10 mouse cellular contexts compared by ENCODE assay signal in genomic region chr2:129624246-129624918, GRCm38 (mm10). TPM values are rescaled to one million over a fixed set of nuclear protein-coding genes. Genes with fewer than 3 reads are reported as not detected.
DNase-seq lines count a peak whose midpoint lies in the region; ATAC-seq lines count a peak whose summit lies in the region.
"Had no signal": no experiment of that assay in that cellular context is flagged by ENCODE, and none has a peak within 500 bp of the region (broad histone marks: within the 10 kb centered on the region; RNA-seq: fewer than 3 reads in every experiment).

No protein-coding gene starts in this region.

- peaks cover 7% of the 10 kb centered on the region; the same call in 1 of the 2 replicates for H3K4me1 ChIP-seq in lung, embryonic 15.5 days
- H3K4me1 ChIP-seq in intestine, embryonic 15.5 days (replicated peaks): no peaks in the 10 kb centered on the region

- H3K9ac ChIP-seq in lung, embryonic 15.5 days: no peak overlapping the region
- H3K9ac ChIP-seq in intestine, embryonic 15.5 days: no peak overlapping the region
- H3K9ac ChIP-seq: liver, embryonic 14.5 days had no signal

- 48% methylated on average over 13 of the region's 13 CpGs for WGBS in lung, embryonic 15.5 days
- WGBS in intestine, embryonic 15.5 days: 62% methylated on average over 13 of the region's 13 CpGs

- H3K4me2 ChIP-seq in lung, embryonic 15.5 days: peak overlapping the region; percentile 6; the same call in 1 of the 2 replicates
- H3K4me2 ChIP-seq in intestine, embryonic 15.5 days (replicated peaks): no peak overlapping the region

- ATAC-seq in lung, embryonic 15.5 days (ENCODE audit: borderline replicate concordance, extremely low read depth, low FRiP score, low TSS enrichment): peak; percentile 47
- no peak for ATAC-seq in intestine, embryonic 15.5 days

- H3K4me3 ChIP-seq in lung, embryonic 15.5 days: no peak overlapping the region
- H3K4me3 ChIP-seq in intestine, embryonic 15.5 days (replicated peaks): no peak overlapping the region

- no peaks in the 10 kb centered on the region for H3K27me3 ChIP-seq in lung, embryonic 15.5 days
- no peaks in the 10 kb centered on the region for H3K27me3 ChIP-seq in intestine, embryonic 15.5 days (replicated peaks)
- H3K27me3 ChIP-seq: CH12.LX had no signal

- H3K9me3 ChIP-seq in lung, embryonic 15.5 days: no peaks in the 10 kb centered on the region
- H3K9me3 ChIP-seq in intestine, embryonic 15.5 days: no peaks in the 10 kb centered on the region

- no peaks in the 10 kb centered on the region for H3K36me3 ChIP-seq in lung, embryonic 15.5 days
- H3K36me3 ChIP-seq in intestine, embryonic 15.5 days: no peaks in the 10 kb centered on the region

- DNase-seq in heart, adult 11 months: peak; percentile 87
- no peak for DNase-seq in heart, postnatal 25 days (ENCODE audit: low spot score)
- peak; percentile 16 for DNase-seq in 3134 (ENCODE audit: extremely low read depth, insufficient read length, low spot score)
- peak; percentile 21 for DNase-seq in forelimb bud, embryonic 11.5 days (ENCODE audit: low read depth, low spot score)
- DNase-seq in right cerebral cortex, adult 18-20 months: no peak
- no peak for DNase-seq in thymus, postnatal 4 days

- H3K27ac ChIP-seq in lung, embryonic 15.5 days: peak overlapping the region; percentile 56
- no peak overlapping the region for H3K27ac ChIP-seq in intestine, embryonic 15.5 days
- H3K27ac ChIP-seq: liver, embryonic 14.5 days had no signal

- intact Hi-C loops in heart, postnatal 25 days (cut with DNase I): no loop called here

RNA-seq across cellular contexts. Expression of gene Sirpa, which starts 31.7 kb away (rescaled TPM):
- total RNA-seq in heart, postnatal 25 days (2021): 10 to 100 TPM; 24.6 to 28.1 TPM
- 18.4 and 20.6 TPM in 2 replicates for polyA plus RNA-seq in lung, embryonic 15.5 days (2015; fragmentation: Nextera tagmentation; extraction: Ambion mirVana)
- 21.3 and 22.1 TPM in 2 replicates for polyA plus RNA-seq in intestine, embryonic 15.5 days (2015; fragmentation: Nextera tagmentation; extraction: Ambion mirVana)

Comparison
In these comparisons a context has a peak if more than half of its experiments do, and no peak if none do; other contexts are left out.
1. DNase-seq: peak in heart, adult 11 months (single experiment), 3134 (single experiment) and forelimb bud, embryonic 11.5 days (single experiment); none in heart, postnatal 25 days (single experiment), right cerebral cortex, adult 18-20 months (single experiment) and thymus, postnatal 4 days (single experiment).